Mouse (Mus musculus): ENCODE data around the gene Tek.

DNA sequence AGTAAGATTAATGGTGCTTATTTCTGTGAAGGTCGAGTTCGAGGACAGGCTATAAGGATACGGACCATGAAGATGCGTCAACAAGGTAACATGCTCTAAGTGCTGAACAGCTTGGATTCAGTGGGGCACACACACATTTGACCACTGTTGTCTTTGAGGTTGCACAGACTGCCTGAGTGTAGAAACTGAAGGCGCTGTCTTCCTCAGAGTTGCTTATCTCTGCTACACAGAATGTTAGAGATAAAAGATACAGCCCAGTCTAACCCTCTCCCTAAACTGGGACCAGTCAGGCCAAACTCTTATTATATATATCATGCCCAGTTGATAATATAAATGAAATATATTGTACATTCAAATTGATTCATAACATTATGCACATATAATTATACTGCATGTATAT, 42.0 kb downstream of the Tek start:
- TF ChIP-seq TAL1 (IDR thresholded peaks at IDR 0.05; ENCODE audit: low read length) (no peak), GATA1 (IDR thresholded peaks at IDR 0.05; ENCODE audit: low read length) (no peak)
